Mouse (Mus musculus): ENCODE data around the gene Sacm1l. TPM values are rescaled to one million over a fixed set of nuclear protein-coding genes. Genes with fewer than 3 reads are reported as not detected.

Gene Sacm1l
- 45.8 and 49.9 TPM in 2 replicates for polyA plus RNA-seq (2015; fragmentation: Nextera tagmentation; extraction: Ambion mirVana)

DNA sequence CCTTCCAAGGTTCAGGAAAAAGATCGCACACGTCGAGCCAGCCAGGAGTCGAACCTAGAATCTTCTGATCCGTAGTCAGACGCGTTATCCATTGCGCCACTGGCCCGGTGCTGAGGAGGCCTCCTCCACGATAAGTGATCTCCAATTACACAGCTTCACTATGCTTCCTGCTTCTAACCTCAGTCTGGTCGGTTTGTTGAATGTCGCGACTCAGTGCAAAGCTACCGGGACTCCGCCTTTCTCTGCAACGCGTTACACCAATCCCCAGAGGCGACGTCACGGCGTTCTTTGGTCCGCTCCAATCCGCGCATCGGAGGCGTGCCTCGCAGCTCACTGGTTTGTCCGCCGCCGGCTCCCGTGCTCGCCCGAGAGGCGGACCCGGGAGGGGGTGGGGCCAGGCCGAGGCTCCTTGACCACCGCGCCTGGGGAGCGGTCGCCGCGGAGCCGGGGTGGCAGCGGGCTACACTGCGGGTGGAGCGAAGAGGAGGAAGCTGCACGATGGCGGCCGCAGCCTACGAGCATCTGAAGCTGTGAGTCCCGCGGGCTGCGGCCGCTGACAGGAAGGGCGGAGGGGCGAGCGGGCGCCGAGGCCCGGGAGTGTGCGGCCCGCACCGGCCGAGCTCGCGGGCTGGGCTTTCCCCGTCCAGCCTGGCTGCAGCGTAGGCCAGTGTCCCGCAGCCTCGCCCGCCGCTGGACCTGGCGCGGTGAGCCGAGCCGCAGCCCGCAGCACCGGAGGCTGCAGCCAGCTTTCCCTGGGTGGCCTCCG lies at the start of gene Sacm1l:
Gene Sacm1l (plus strand): TSS at position 368 of the 766 bp plus-strand sequence.
- H3K4me3 ChIP-seq (replicated peaks), result peak within 1 kb of the TSS; percentile 97
- H3K4me2 ChIP-seq (replicated peaks), result peak within 1 kb of the TSS; percentile 65
- ATAC-seq, result peak; percentile 99
- H3K27me3 ChIP-seq, result no peaks in the 10 kb centered on the region
- peak within 1 kb of the TSS; percentile 98 for H3K9ac ChIP-seq (replicated peaks)
- under 1% methylated on average over 77 of the region's 79 CpGs for WGBS
- H3K9me3 ChIP-seq, result no peaks in the 10 kb centered on the region
- peak within 1 kb of the TSS; percentile 95 for H3K27ac ChIP-seq
- no peaks in the 10 kb centered on the region; the same call in 1 of the 2 replicates for H3K36me3 ChIP-seq
- peaks cover 30% of the 10 kb centered on the region for H3K4me1 ChIP-seq (replicated peaks)

- Histone ChIP-seq H3K27me3 (no peaks in the 10 kb centered on the region), H3K27ac (no peak overlapping the region), H3K4me2 (replicated peaks) (peak overlapping the region; percentile 63), H3K9me3 (no peaks in the 10 kb centered on the region), H3K4me1 (replicated peaks) (peaks cover 48% of the 10 kb centered on the region), H3K9ac (replicated peaks) (peak overlapping the region; percentile 69), H3K4me3 (replicated peaks) (peak overlapping the region; percentile 62), H3K36me3 (no peaks in the 10 kb centered on the region)
- ATAC-seq, result no peak
- 95% methylated on average over 8 of the region's 8 CpGs for WGBS
Measured at GRCm38 (mm10) chr9:123479876-123480252, 49.7 kb upstream of the Sacm1l start.

DNA sequence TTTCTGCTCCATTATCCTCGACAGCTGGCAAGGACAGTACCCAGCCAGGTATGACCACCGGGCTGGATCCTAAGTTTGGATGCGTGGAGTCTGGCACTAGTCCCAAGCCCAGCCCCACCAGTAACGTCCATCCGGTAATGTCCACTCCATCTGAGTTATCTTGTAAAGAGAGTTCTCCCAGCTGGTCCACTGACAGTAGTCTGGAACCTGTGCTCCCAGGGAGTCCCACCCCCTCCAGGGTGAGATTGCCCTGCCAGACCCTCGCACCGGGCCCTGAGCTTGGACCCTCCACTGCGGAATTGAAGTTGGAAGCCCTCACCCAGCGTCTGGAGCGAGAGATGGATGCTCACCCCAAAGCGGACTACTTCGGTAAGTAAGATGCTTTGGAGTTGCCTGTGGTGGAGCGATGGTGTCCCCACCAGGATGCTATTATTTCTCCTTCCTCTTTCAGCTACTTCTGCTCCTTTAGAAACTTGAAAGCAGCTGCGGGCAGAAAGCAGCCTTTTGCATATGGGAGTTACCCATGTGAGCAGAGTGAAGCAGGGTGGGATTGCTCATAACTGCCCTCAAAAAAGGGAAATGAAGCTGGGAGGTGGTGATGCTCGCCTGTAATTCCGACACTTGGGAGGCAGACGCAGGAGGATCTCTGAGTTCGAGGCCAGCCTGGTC lies 49.2 kb upstream of the Sacm1l start:
- H3K9me3 ChIP-seq, result no peaks in the 10 kb centered on the region
- no peak overlapping the region for H3K27ac ChIP-seq
- H3K4me3 ChIP-seq (replicated peaks), result peak overlapping the region; percentile 62
- H3K36me3 ChIP-seq, result no peaks in the 10 kb centered on the region
- no peaks in the 10 kb centered on the region for H3K27me3 ChIP-seq
- ATAC-seq, result no peak
- peak overlapping the region; percentile 63 for H3K4me2 ChIP-seq (replicated peaks)
- 85% methylated on average over 18 of the region's 18 CpGs for WGBS
- peaks cover 48% of the 10 kb centered on the region for H3K4me1 ChIP-seq (replicated peaks)
- H3K9ac ChIP-seq (replicated peaks), result no peak overlapping the region

- H3K9me3 ChIP-seq, result no peaks in the 10 kb centered on the region
- H3K27ac ChIP-seq, result no peak overlapping the region
- no peaks in the 10 kb centered on the region for H3K36me3 ChIP-seq
- ATAC-seq, result no peak
- peaks cover 48% of the 10 kb centered on the region for H3K4me1 ChIP-seq (replicated peaks)
- peak overlapping the region; percentile 62 for H3K4me3 ChIP-seq (replicated peaks)
- WGBS, result 83% methylated on average over 7 of the region's 7 CpGs
- H3K27me3 ChIP-seq, result no peaks in the 10 kb centered on the region
- H3K4me2 ChIP-seq (replicated peaks), result peak overlapping the region; percentile 63
- H3K9ac ChIP-seq (replicated peaks), result peak overlapping the region; percentile 44; the same call in 1 of the 2 replicates
Measured at GRCm38 (mm10) chr9:123481136-123481535, 48.4 kb upstream of the Sacm1l start.

DNA sequence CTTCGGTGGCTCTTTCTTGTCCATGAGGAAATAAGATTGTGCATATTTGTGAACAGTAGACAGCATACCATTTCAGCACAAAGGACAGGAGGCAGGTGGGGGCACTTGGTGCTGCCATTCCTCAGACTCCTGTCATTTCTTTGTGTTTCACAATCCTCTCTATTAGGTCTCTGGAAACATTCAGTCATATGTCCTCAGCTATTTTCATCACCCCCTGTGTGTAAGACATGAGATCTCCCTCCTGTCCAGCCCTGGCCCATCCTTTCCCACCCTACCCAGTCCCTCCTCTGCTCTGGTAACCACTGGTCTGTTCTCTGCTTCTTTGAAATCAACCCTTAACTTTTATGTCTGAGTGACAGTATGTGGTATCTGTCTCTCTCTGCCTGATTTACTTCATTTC lies 46.0 kb upstream of the Sacm1l start:
- Histone ChIP-seq H3K9me3 (no peaks in the 10 kb centered on the region), H3K4me2 (replicated peaks) (no peak overlapping the region), H3K27me3 (no peaks in the 10 kb centered on the region), H3K27ac (no peak overlapping the region), H3K4me1 (replicated peaks) (peaks cover 53% of the 10 kb centered on the region), H3K4me3 (replicated peaks) (no peak overlapping the region), H3K9ac (replicated peaks) (no peak overlapping the region), H3K36me3 (no peaks in the 10 kb centered on the region)
- 93% methylated on average over 1 of the region's 1 CpGs for WGBS
- no peak for ATAC-seq

GRCm38 (mm10) chr9:123484830-123485229 lies 44.7 kb upstream of the Sacm1l start:
- H3K36me3 ChIP-seq, result no peaks in the 10 kb centered on the region
- 96% methylated on average over 3 of the region's 3 CpGs for WGBS
- no peak overlapping the region for H3K27ac ChIP-seq
- no peak overlapping the region for H3K4me3 ChIP-seq (replicated peaks)
- no peaks in the 10 kb centered on the region for H3K9me3 ChIP-seq
- H3K9ac ChIP-seq (replicated peaks), result no peak overlapping the region
- peaks cover 42% of the 10 kb centered on the region for H3K4me1 ChIP-seq (replicated peaks)
- no peak for ATAC-seq
- H3K4me2 ChIP-seq (replicated peaks), result no peak overlapping the region
- no peaks in the 10 kb centered on the region for H3K27me3 ChIP-seq

DNA sequence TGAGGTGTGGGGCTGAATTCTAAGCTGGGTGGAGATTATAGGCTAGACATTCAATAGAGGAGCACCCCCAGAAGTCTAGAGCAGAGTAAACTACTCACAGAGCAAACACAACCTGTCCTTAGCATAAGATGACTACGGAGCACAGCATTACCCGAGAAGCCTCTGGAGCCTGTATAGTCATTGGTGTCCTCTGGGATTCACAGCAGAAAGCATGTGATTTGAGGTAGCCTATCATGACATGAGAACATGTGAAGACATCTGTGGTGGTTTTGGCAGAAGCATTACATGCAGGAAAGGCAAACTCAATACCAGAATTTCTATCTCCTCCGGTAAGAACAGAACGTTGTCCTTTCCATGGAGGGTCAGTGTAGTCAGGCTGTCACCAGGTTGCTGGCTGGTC lies 44.0 kb upstream of the Sacm1l start:
- no peak overlapping the region for H3K9ac ChIP-seq (replicated peaks)
- WGBS, result 91% methylated on average over 4 of the region's 4 CpGs
- no peak overlapping the region for H3K4me3 ChIP-seq (replicated peaks)
- H3K9me3 ChIP-seq, result no peaks in the 10 kb centered on the region
- H3K36me3 ChIP-seq, result no peaks in the 10 kb centered on the region
- ATAC-seq, result no peak
- H3K4me1 ChIP-seq (replicated peaks), result peaks cover 38% of the 10 kb centered on the region
- H3K27me3 ChIP-seq, result no peaks in the 10 kb centered on the region
- H3K27ac ChIP-seq, result no peak overlapping the region
- no peak overlapping the region for H3K4me2 ChIP-seq (replicated peaks)

- no peak for ATAC-seq
- H3K9ac ChIP-seq (replicated peaks), result no peak overlapping the region
- H3K4me3 ChIP-seq (replicated peaks), result no peak overlapping the region
- no peak overlapping the region for H3K27ac ChIP-seq
- H3K27me3 ChIP-seq, result no peaks in the 10 kb centered on the region
- no peaks in the 10 kb centered on the region for H3K9me3 ChIP-seq
- H3K36me3 ChIP-seq, result no peaks in the 10 kb centered on the region
- 79% methylated on average over 3 of the region's 3 CpGs for WGBS
- H3K4me2 ChIP-seq (replicated peaks), result no peak overlapping the region
- peaks cover 30% of the 10 kb centered on the region for H3K4me1 ChIP-seq (replicated peaks)
Measured at GRCm38 (mm10) chr9:123486635-123487034, 42.9 kb upstream of the Sacm1l start.

- no peak overlapping the region for H3K27ac ChIP-seq
- H3K27me3 ChIP-seq, result no peaks in the 10 kb centered on the region
- no peak overlapping the region for H3K4me3 ChIP-seq (replicated peaks)
- no peak for ATAC-seq
- no peaks in the 10 kb centered on the region for H3K36me3 ChIP-seq
- no peak overlapping the region for H3K9ac ChIP-seq (replicated peaks)
- H3K9me3 ChIP-seq, result no peaks in the 10 kb centered on the region
- H3K4me2 ChIP-seq (replicated peaks), result no peak overlapping the region
- H3K4me1 ChIP-seq (replicated peaks), result peaks cover 18% of the 10 kb centered on the region
- 94% methylated on average over 2 of the region's 2 CpGs for WGBS
Measured at GRCm38 (mm10) chr9:123489073-123489472, 40.5 kb upstream of the Sacm1l start.

DNA sequence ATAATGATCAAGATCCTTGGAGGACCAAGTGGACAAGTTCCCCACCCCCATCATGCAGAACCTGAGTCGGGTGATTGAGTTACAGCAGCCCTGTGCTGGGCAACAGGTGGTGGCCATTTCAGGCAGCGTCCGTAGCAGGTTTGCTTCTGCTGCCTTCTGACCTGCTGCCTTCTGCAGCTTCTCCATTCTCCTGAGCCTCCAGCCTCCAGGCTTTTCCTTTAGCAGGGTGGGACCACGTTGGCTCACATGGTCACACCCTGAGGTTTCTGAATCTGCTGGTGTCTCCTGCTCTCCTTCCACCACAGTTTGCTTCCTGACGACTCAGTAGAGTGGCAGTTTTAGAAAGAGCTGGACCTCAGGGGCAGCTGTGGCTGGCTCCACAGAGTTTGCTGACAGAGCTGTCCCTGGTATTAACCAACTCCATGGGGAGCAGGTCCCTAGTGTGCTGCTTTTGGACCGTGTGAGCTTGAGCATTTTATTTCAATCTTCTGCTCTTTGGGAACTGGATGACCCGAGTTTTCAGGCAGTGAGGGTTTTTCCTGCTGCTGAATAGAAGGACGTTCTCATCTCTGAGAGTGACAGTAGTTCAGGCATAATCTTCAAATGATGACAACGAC lies 39.7 kb upstream of the Sacm1l start:
- H3K9ac ChIP-seq (replicated peaks), result no peak overlapping the region
- ATAC-seq, result no peak
- 77% methylated on average over 9 of the region's 9 CpGs for WGBS

DNA sequence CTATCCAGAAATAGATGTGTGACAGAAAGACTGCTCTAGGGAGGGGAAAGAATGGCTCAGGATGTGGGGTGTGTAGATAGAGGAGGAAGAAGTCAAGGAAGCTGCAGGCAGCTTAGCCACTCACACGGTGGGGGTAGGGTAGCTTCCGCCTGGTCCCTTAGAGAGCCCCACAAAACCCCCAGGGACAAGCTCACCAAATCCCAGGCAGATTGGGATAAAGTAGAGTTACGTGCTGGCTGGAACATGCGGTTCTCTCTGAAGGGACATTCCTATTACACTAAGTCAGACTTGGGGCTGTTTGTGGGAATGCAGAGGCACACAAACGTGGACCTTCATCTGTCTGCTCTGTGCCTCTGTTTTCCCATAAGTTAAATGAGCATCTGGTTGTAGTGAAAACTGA lies 38.6 kb upstream of the Sacm1l start:
- ATAC-seq, result 0 out of 2 replicates have a peak, but pooled peaks have one; percentile 30
- H3K9ac ChIP-seq (replicated peaks), result no peak overlapping the region
- WGBS, result 76% methylated on average over 5 of the region's 5 CpGs

More for the DNA sequence above, 39.7 kb upstream of the Sacm1l start:
- H3K27me3 ChIP-seq, result no peaks in the 10 kb centered on the region
- peaks cover 18% of the 10 kb centered on the region for H3K4me1 ChIP-seq (replicated peaks)
- no peak overlapping the region for H3K4me2 ChIP-seq (replicated peaks)
- H3K36me3 ChIP-seq, result no peaks in the 10 kb centered on the region
- no peak overlapping the region for H3K4me3 ChIP-seq (replicated peaks)
- H3K27ac ChIP-seq, result no peak overlapping the region
- no peaks in the 10 kb centered on the region for H3K9me3 ChIP-seq

More for the DNA sequence above, 38.6 kb upstream of the Sacm1l start:
- no peak overlapping the region for H3K4me2 ChIP-seq (replicated peaks)
- no peaks in the 10 kb centered on the region for H3K9me3 ChIP-seq
- H3K27me3 ChIP-seq, result no peaks in the 10 kb centered on the region
- peaks cover 18% of the 10 kb centered on the region for H3K4me1 ChIP-seq (replicated peaks)
- no peaks in the 10 kb centered on the region for H3K36me3 ChIP-seq
- no peak overlapping the region for H3K27ac ChIP-seq
- H3K4me3 ChIP-seq (replicated peaks), result no peak overlapping the region
